Mouse (Mus musculus) midbrain, embryonic 12.5 days (tissue): Measurements from ENCODE around the gene Acsm4. TPM values are rescaled to one million over a fixed set of nuclear protein-coding genes. Genes with fewer than 3 reads are reported as not detected.

Experiments used
- polyA plus RNA-seq: library from polyadenylated mRNA; unstranded; fragments of >200 nt; fragmentation: Nextera tagmentation; extraction: Ambion mirVana; gene quantifications from 2 replicates; pipeline ENCODE4 v1.2.1, GENCODE M21; 2016

The Acsm4 gene
- polyA plus RNA-seq, 1 experiment from 2014 or later = not detected

Other genes with a start within 250 kb of the Acsm4 start
- not detected in 2 replicates for gene Gp2, start 230.7 kb upstream of the Acsm4 start, polyA plus RNA-seq
- not detected in 2 replicates for gene Umod, start 210.7 kb upstream of the Acsm4 start, polyA plus RNA-seq
- not detected in 2 replicates for gene Acsm5, start 170.6 kb upstream of the Acsm4 start, polyA plus RNA-seq
- 0.13 TPM in 1 of 2 replicates, not detected in the other for gene Pdilt, start 166.5 kb upstream of the Acsm4 start, polyA plus RNA-seq
- not detected in 2 replicates for gene Acsm2, start 135.7 kb upstream of the Acsm4 start, polyA plus RNA-seq
- gene Acsm1, start 83.0 kb upstream of the Acsm4 start, polyA plus RNA-seq = not detected in 2 replicates
- 90.7 and 91.2 TPM in 2 replicates for gene Thumpd1, start 30.8 kb downstream of the Acsm4 start, polyA plus RNA-seq
- 0.14 and 0.17 TPM in 2 replicates for gene Acsm3, start 70.9 kb downstream of the Acsm4 start, polyA plus RNA-seq
- gene Rexo5, start 104.0 kb downstream of the Acsm4 start, polyA plus RNA-seq = 21.9 and 27.6 TPM in 2 replicates
- 32.9 and 36.6 TPM in 2 replicates for gene Eri2, start 104.0 kb downstream of the Acsm4 start, polyA plus RNA-seq
- 12.8 and 14.0 TPM in 2 replicates for gene Lyrm1, start 205.8 kb downstream of the Acsm4 start, polyA plus RNA-seq
- 17.8 and 19.4 TPM in 2 replicates for gene Dcun1d3, start 206.3 kb downstream of the Acsm4 start, polyA plus RNA-seq